ENCODE assay signal across 9 mouse cellular contexts in the genomic region with DNA sequence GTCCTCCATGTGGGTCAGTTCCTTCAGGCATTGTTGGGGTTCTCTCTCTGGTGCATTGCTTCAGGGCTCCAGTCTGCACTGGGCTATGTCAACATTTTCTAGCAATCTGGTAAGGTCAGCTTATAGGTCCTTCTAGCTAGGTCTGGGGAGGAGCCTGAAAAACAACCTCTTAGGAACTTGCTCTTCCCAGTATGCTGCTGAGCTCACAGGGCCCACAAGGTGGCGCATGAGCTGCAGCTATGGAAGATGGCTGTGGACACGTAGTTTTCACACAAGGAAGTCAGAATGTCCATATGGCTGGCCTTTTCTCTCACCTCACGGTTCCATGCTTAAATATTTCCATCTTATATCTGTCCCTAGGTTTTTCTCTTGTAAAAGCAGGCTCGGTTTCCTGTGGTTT. TPM values are rescaled to one million over a fixed set of nuclear protein-coding genes. Genes with fewer than 3 reads are reported as not detected.
DNase-seq lines count a peak whose midpoint lies in the region; ATAC-seq and TF ChIP-seq lines count a peak whose summit lies in the region.
"Had no signal": no experiment of that assay in that cellular context is flagged by ENCODE, and none has a peak within 500 bp of the region (broad histone marks: within the 10 kb centered on the region; RNA-seq: fewer than 3 reads in every experiment).

No protein-coding gene starts in this region.

- no peak overlapping the region for H3K4me3 ChIP-seq in liver, postnatal 0 days (ENCODE audit: low read depth, low read length)
- H3K4me3 ChIP-seq: embryonic facial prominence, embryonic 15.5 days had no signal

- H3K4me2 ChIP-seq in liver, postnatal 0 days (ENCODE audit: low read depth, low read length): no peak overlapping the region
- H3K4me2 ChIP-seq: embryonic facial prominence, embryonic 15.5 days had no signal

- peak; percentile 57 for TF ChIP-seq CTCF in liver, postnatal 0 days (IDR thresholded peaks at IDR 0.05; ENCODE audit: low read depth)

- no peaks in the 10 kb centered on the region for H3K36me3 ChIP-seq in liver, postnatal 0 days (replicated peaks; ENCODE audit: insufficient read depth, low read length)
- H3K36me3 ChIP-seq: embryonic facial prominence, embryonic 15.5 days had no signal

- DNase-seq in 3134 (ENCODE audit: extremely low read depth, insufficient read length, low spot score) (peak; percentile 6), NIH3T3 (ENCODE audit: low read depth) (peak; percentile 82)
- DNase-seq in cerebellum, postnatal 10 days: peak; percentile 93
- DNase-seq in frontal cortex, postnatal 25 days (ENCODE audit: low spot score in 2 of 2): peak; percentile 56 to 63
- DNase-seq in large intestine, adult 2 months (ENCODE audit: low read depth, low spot score): peak; percentile 16
- DNase-seq in liver, postnatal 0 days: peak; percentile 36
- peak; percentile 73 for DNase-seq in retina, postnatal 1 day
- no peak for DNase-seq in spleen, adult 12 weeks (ENCODE audit: low spot score)

- WGBS in large intestine, adult 2 months: 6% methylated on average over 4 of the region's 4 CpGs
- 6% methylated on average over 4 of the region's 4 CpGs for WGBS in liver, postnatal 0 days (ENCODE audit: insufficient replicate concordance)

- H3K27me3 ChIP-seq in liver, postnatal 0 days (ENCODE audit: insufficient read depth, low read length): no peaks in the 10 kb centered on the region
- H3K27me3 ChIP-seq: embryonic facial prominence, embryonic 15.5 days had no signal

- no peak overlapping the region for H3K9ac ChIP-seq in liver, postnatal 0 days (replicated peaks)
- H3K9ac ChIP-seq: embryonic facial prominence, embryonic 15.5 days had no signal

- ATAC-seq in liver, postnatal 0 days: no peak

- H3K4me1 ChIP-seq in liver, postnatal 0 days (ENCODE audit: insufficient read depth): no peaks in the 10 kb centered on the region
- H3K4me1 ChIP-seq: embryonic facial prominence, embryonic 15.5 days had no signal

- H3K9me3 ChIP-seq in liver, postnatal 0 days (ENCODE audit: low read length): no peaks in the 10 kb centered on the region
- H3K9me3 ChIP-seq: embryonic facial prominence, embryonic 15.5 days had no signal

- H3K27ac ChIP-seq in liver, postnatal 0 days (ENCODE audit: low read depth): no peak overlapping the region
- H3K27ac ChIP-seq: embryonic facial prominence, embryonic 15.5 days had no signal

- TF ChIP-seq EP300 in liver, postnatal 0 days (IDR thresholded peaks at IDR 0.05; ENCODE audit: low read depth): no peak

RNA-seq across cellular contexts. Expression of a gene that starts 24.8 kb away (rescaled TPM):
- polyA plus RNA-seq in large intestine, adult 2 months (2012; rRNA removed): not detected in 2 replicates
- not detected in 2 replicates for polyA plus RNA-seq in liver, postnatal 0 days (2015; fragmentation: Nextera tagmentation; extraction: Ambion mirVana)
